Mouse (Mus musculus): ENCODE data around the gene Mthfd2. TPM values are rescaled to one million over a fixed set of nuclear protein-coding genes. Genes with fewer than 3 reads are reported as not detected.
"Not testable (repeated sequence)": the region's sequence is repeated elsewhere in the genome, so short reads cannot be mapped to it uniquely, and the experiment has no call there.

Mthfd2 gene
- 10 to 100 TPM; 17.3 to 17.5 TPM for total RNA-seq (2021)

DNA sequence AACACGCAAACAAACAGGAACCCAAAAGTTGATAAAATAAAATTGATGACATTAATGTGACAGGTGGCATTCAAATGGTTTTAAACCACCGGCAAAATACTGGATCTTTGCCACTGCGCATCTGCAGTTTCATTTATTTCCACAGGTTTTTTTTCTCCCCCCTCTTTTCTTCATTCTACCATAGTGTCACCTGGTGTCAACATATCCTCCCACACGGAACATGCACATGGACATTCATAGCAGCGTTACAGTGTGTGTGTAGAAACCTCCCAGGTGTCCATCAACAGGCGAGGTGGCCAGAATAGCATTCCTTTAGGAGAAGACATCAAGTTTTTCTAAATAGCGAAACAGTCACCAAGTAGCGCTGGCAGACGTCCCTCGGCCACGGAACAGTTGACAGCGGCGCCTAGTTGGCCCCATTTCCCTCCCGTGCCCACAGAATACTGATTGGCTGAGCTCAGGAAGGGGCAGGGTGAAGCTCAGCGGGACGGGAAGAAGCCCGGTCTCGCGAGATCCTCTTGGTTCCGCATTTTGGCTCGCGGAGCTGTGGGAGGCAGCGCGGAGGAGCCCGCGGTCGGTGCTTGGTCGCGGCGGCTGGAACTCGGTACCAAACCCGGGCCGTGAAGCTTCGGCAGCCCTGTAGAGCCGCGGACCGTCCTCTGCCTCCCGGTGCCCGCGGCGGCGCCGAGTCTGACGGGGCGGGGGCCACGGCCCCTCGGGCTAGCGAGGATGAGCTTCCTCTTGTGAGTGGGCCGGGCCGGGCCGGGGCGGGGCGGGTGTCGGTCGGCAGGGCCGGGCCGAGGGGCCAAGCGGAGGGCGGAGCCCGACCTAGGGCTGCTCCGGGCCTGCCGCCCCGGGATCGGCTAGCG is at the start of gene Mthfd2, which contains the start of gene Mob1a:
TSS of gene Mthfd2 (minus strand) at position 384 of the 869 bp plus-strand sequence.
TSS of gene Mob1a (plus strand) at position 492 of the 869 bp plus-strand sequence.
- intact Hi-C loops (cut with DNase I) = loop anchor here (10.0 kb wide), 1 partner anchor 101 kb away; no protein-coding TSS in a partner anchor
- DNase-seq = peak; percentile 94

- intact Hi-C loops (cut with DNase I) = no loop called here
- DNase-seq = no peak
Observed at GRCm38 (mm10) chr6:83373704-83374300, 48.1 kb upstream of the Mthfd2 start.

DNA sequence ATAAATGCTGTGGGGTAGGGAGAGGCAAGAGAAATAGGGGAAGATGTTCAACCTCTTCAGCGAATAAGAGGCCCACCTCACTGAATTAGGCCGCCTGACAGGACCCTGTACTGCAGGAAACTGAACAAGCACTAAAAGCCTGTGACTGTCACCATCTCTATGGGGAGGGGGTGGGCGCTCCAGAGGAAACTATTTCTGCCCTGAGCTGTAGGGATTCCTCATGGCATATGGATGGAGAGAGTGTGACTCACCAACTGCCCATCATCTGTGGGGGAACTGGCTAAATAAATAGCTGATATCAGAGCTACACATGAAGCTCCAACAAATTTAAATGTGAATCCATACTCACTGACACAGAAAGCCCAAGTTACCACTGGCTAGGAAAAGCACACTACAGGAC is 45.6 kb upstream of the Mthfd2 start:
- intact Hi-C loops (cut with DNase I) = no loop called here
- no peak for DNase-seq

DNA sequence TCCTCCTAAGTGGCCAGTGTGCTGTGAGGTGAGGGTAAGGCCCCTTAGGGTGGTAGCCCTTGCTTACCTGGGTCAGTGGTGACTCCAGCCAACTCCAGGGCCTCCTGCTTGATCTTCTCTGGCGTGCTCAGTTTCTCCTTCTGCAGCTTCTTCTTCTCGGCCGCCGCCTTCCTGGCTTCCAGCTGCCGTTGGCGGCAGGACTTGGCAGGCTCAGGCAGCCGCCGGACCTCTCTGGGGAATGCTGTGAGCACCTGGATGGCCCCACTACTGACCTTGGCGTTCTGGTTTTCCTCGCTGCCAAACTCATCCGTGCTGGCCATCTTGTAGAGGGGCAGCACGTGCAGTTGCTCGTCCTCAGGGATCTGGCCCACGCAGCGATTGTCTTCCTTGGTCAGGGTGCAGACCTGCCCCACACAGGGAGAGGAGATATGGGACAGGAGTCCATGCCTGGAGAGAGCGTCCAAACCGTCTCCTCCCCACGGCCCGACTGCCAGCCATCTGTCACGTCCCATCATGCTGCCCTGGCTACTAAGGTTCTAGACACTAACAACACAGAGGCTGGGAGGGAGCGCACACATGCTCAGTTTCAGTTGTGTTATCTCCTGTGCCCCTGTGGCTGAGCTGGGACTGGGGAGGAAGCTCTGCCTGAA is 44.7 kb upstream of the Mthfd2 start:
- intact Hi-C loops (cut with DNase I) = no loop called here

DNA sequence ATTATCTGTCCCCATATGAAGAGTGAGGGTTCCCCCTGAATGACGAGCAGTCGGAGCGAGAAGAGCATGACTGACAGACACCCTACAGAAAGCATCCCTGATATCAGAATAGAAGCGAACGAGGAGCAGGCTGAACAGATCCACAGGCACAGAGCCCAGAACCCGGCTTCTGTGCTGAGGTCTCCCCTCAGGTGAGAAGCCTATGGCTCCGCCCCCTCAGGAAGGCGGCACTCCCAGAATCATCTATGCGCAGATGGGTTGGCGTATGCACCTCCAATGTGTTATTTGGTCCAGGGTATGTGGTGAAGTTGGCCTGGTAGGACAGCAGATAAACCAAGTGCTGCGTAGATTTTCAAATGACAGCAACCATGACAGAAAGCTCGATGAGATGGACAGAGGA is 37.4 kb upstream of the Mthfd2 start:
- DNase-seq = no peak
- intact Hi-C loops (cut with DNase I) = no loop called here

More for the DNA sequence above, 44.7 kb upstream of the Mthfd2 start:
- DNase-seq = no peak

- intact Hi-C loops (cut with DNase I) = no loop called here
Observed at GRCm38 (mm10) chr6:83361523-83362248, 36.0 kb upstream of the Mthfd2 start.

DNA sequence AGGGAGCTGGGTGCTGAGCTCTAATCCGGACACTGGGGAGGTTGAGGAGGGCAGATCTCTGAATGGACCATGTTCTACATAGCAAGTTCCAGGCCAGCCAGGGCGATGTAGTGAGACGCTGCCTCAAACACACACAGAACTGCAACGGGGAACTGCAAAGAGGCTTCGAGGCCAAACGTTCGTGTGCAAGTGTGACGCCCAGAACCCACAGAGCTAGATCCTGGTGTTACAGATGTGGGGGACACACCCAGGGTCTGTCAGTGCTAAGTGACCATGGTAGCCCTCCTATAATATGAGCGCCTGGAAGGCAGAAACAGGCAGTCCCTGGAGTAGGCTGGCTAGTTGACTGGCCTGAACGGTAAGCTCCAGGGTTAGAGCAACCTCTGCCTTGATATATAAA is 31.7 kb upstream of the Mthfd2 start:
- intact Hi-C loops (cut with DNase I) = loop anchor here (5.0 kb wide), 1 partner anchor 155 kb away; no protein-coding TSS in a partner anchor
- DNase-seq = no peak

More at GRCm38 (mm10) chr6:83361523-83362248, 36.0 kb upstream of the Mthfd2 start:
- no peak for DNase-seq

DNA sequence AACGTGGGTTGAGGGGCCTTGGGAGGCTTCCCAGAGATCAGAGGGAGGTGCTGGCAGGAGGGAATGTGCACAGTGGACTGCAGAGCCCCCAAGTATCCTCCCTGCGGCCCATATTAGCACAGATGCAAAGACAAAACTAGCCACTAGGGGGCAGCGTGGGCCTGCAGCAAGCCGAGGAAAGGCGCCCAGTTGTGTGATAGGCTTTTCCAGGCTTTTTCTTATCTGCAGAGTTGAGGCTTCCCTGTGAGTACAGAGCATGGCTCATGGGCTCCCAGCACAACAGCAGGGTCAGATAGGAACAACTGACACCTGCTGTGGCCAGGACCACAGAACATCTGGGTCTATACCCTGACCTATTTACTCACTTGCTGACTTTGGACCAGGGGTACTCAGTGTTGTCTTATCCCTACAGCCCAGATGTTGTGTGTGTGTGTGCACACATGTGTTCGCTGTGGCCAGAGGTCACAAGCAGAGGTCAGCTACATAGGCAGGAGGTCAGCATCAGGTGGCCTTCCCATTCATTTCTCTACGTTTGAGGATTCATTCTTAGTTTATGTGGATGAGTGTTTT is 30.9 kb upstream of the Mthfd2 start:
- intact Hi-C loops (cut with DNase I) = loop anchor here (5.0 kb wide), 1 partner anchor 156 kb away; no protein-coding TSS in a partner anchor
- DNase-seq = peak; percentile 87

GRCm38 (mm10) chr6:83354856-83355781 is 29.4 kb upstream of the Mthfd2 start:
- intact Hi-C loops (cut with DNase I) = loop anchor here (5.0 kb wide), 1 partner anchor 157 kb away; no protein-coding TSS in a partner anchor
- no peak for DNase-seq

- peak; percentile 61 for DNase-seq
- intact Hi-C loops (cut with DNase I) = no loop called here
Observed at GRCm38 (mm10) chr6:83352666-83353410, 27.1 kb upstream of the Mthfd2 start.

DNA sequence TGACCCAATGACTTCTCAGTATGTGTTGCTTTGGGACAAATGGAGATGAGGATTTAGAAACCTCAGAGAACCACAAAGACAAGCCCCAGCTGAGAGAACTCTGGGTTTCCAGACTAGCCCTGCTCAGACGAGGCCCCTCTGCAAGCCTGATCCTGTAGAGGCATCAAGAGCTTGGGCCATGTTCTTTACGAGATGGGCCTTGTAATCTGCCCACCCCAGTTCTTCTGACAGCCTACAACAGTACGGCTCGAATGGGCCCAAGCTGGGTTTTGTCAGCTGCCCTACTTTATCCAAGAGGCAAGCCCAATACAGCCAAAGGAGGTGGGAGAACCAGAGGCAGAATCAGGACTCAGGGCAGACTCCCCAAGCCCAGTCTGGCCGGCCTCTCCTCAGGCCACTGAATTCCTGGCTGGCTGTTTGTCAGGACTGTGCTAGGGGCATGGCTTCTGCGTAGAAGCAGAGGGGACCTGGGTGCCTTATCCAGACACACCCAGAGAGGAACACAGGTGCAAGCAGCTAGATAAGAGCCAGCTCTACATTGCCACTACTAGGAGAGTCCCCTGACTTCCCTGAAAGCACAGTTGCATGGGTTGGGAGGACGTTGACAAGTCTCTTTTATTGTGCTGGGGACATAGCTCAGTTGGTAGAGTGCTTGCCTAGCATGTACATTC is 25.9 kb upstream of the Mthfd2 start:
- intact Hi-C loops (cut with DNase I) = no loop called here
- no peak for DNase-seq

GRCm38 (mm10) chr6:83350851-83351405 is 25.2 kb upstream of the Mthfd2 start:
- intact Hi-C loops (cut with DNase I) = no loop called here
- no peak for DNase-seq

- no peak for DNase-seq
- intact Hi-C loops (cut with DNase I) = no loop called here
Observed at GRCm38 (mm10) chr6:83350172-83350571, 24.5 kb upstream of the Mthfd2 start.

DNA sequence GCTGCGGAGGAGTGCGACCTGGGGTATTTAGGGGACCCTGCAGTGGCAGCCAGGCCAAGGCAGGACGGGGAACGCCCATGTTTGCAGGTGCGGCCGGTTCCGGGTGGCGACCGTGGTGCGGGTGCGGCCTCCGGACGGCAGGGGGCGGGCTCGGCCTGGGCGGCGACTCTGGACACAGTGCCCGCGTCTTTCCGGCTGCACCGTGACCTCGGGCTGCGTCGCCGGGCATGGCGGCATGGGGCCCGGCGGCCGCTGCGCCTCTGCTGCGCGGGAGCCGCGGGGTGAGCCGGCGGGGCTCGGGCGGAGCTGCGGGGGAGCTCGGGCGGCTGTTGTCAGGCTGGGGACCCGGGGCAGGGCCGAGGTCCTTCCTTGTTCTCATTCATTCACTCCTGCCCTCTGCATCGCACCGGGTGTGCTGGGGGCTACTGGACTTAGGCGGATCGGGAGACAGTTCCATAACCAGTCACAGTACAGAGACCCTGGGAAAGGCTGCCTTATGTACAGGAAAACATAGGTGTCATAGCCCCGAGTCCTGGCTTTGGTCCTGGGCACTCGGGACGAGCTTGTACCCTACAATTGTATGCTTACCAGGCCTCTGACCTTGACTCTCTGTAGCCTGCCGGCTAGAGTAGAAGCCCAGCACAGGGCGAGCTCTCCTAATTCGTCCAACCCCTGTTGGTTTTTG is 23.7 kb upstream of the Mthfd2 start:
- peak; percentile 88 for DNase-seq
- intact Hi-C loops (cut with DNase I) = no loop called here

DNA sequence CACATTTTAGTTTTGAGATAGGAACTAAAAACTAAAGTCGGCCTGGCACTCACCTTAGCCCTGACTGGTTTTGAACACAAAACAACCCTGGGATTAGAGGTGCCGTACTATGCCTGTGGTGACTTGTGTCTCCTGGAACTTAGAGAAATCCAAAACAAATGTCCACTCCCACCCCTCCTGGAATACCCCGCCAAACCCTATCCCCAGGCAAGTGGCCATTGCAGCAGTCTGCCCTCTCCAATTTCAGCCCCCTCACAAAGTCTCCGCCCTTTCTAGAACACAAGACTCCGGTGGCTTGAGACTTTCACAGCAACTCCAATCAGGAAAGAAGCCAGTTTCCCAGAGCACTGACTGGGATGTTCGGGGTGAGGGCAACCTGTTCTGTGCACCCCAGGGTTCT is 23.2 kb upstream of the Mthfd2 start, which contains the start of gene Bola3:
TSS of gene Bola3 (plus strand) at position 275 of the 400 bp plus-strand sequence.
- no peak for DNase-seq
- intact Hi-C loops (cut with DNase I) = no loop called here

DNA sequence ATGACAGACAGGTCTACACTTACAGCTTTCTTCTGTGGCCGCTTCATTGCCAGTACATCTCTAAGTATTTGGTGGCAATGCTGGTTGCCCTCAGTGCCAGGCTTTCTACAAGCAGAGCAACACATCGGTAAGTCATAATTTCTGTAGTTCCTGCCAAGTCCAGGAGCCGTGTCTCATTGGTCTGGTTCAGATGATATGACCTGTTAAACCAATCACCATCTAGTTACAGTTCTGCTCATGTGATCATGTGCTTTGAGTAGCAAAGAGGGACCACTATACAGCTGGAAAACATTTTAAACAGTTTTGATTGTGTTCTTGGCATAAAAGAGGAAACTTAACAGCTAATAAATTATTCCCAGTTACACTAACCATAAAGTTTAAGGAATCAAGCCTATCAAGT is 22.2 kb upstream of the Mthfd2 start:
- no peak for DNase-seq
- intact Hi-C loops (cut with DNase I) = no loop called here

GRCm38 (mm10) chr6:83345285-83345684 is 19.6 kb upstream of the Mthfd2 start:
- DNase-seq; intact Hi-C loops (cut with DNase I): not testable (repeated sequence)
